Mouse (Mus musculus) CH12.LX (cell line): ENCODE results near the gene Scd3.

Source experiments
- CHD1 ChIP-seq: IDR thresholded peaks from 2 replicates; pipeline ENCODE4 v1.6.1; 2012; ENCODE audit warnings: low read depth, low read length, improper control_type of control experiment, inconsistent platforms
- CTCF ChIP-seq, 2 experiments: IDR thresholded peaks in 1 of 2; conservative IDR thresholded peaks in 1 of 2; 2 replicates each; pipeline ENCODE4 v1.5.1; 2011 to 2012; ENCODE audit warnings: low read depth in 2 of 2, low read length in 2 of 2, improper control_type of control experiment in 1 of 2, inconsistent platforms in 1 of 2, mild to moderate bottlenecking in 1 of 2, moderate library complexity in 1 of 2
- ELF1 ChIP-seq: IDR thresholded peaks from 2 replicates; pipeline ENCODE4 v1.6.1; 2014; ENCODE audit warnings: low read depth, mild to moderate bottlenecking, inconsistent platforms, low read length, improper control_type of control experiment
- ETS1 ChIP-seq: conservative IDR thresholded peaks from 2 replicates; pipeline ENCODE4 v1.6.1; 2012; ENCODE audit warnings: low read depth, mild to moderate bottlenecking, inconsistent platforms, low read length, improper control_type of control experiment, moderate library complexity
- HCFC1 ChIP-seq: IDR thresholded peaks from 2 replicates; pipeline ENCODE4 v1.6.1; 2012; ENCODE audit warnings: low read depth, mild to moderate bottlenecking, inconsistent platforms, low read length, improper control_type of control experiment
- MAX ChIP-seq: IDR thresholded peaks from 2 replicates; pipeline ENCODE4 v1.6.1; 2011; ENCODE audit warnings: low read length, improper control_type of control experiment
- MXI1 ChIP-seq: IDR thresholded peaks from 2 replicates; pipeline ENCODE4 v1.6.1; 2011; ENCODE audit warnings: mild to moderate bottlenecking, low read depth, low read length, improper control_type of control experiment
- MYC ChIP-seq: IDR thresholded peaks from 2 replicates; pipeline ENCODE4 v1.6.1; 2011; ENCODE audit warnings: low read depth, mild to moderate bottlenecking, improper control_type of control experiment, low read length
- NRF1 ChIP-seq: IDR thresholded peaks from 2 replicates; pipeline ENCODE4 v1.6.1; 2014; ENCODE audit warnings: low read depth, mild to moderate bottlenecking, inconsistent platforms, low read length, improper control_type of control experiment, moderate library complexity
- POLR2A ChIP-seq: IDR thresholded peaks from 2 replicates; pipeline ENCODE4 v1.6.1; 2011; ENCODE audit warnings: low read depth, mild to moderate bottlenecking, improper control_type of control experiment, low read length
- SIN3A ChIP-seq: IDR thresholded peaks from 2 replicates; pipeline ENCODE4 v1.6.1; 2012; ENCODE audit warnings: low read length, improper control_type of control experiment, inconsistent platforms
- TCF12 ChIP-seq: IDR thresholded peaks from 2 replicates; pipeline ENCODE4 v1.6.1; 2014; ENCODE audit warnings: low read depth, mild to moderate bottlenecking, inconsistent platforms, low read length, improper control_type of control experiment
- ZKSCAN1 ChIP-seq: IDR thresholded peaks from 2 replicates; pipeline ENCODE4 v1.6.1; 2012; ENCODE audit warnings: low read depth, inconsistent platforms, low read length, improper control_type of control experiment, borderline replicate concordance

DNA sequence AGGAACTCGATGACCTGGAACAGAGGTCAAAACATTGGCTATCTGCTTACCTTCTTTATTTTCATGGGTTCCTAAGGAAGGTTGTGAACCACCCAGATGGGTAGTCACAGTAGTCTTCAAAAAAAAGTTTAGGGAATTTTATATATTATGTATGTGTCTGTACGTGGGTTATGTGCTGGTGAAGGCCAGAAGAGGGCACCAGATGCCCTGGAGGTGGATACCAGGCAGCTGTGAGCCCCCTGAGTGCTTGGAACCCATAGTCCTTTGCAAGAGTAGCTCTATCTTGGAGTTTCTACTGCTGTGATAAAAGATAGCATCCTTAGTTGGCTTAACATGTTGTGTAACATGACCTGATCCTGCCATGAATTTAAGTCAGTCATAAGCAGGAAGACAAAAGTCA is 4.0 kb downstream of the Scd3 start:
- TF ChIP-seq CTCF (conservative IDR thresholded peaks at IDR 0.05 in 1 of 2, IDR thresholded peaks at IDR 0.05 in 1 of 2; ENCODE audit: low read depth in 2 of 2, low read length in 2 of 2) (peak in 1 of 2 experiments; percentile 61; a peak in 2 of 4 replicates), MYC (no peak), ZKSCAN1 (no peak), POLR2A (no peak), ETS1 (no peak), ELF1 (no peak), NRF1 (no peak), MAX (no peak), HCFC1 (no peak), SIN3A (no peak), TCF12 (no peak), MXI1 (no peak), CHD1 (no peak)
